Mouse (Mus musculus): ENCODE data around the gene Sirt1. TPM values are rescaled to one million over a fixed set of nuclear protein-coding genes. Genes with fewer than 3 reads are reported as not detected.
"Not testable (repeated sequence)": the region's sequence is repeated elsewhere in the genome, so short reads cannot be mapped to it uniquely, and the experiment has no call there.

The Sirt1 gene
- polyA plus RNA-seq, 2 experiments, result 3.8 to 8.4 TPM

GRCm38 (mm10) chr10:63386991-63387390 lies 5.5 kb upstream of the Sirt1 start:
- ATAC-seq (ENCODE audit: insufficient read depth) (no peak), DNase-seq (ENCODE audit: low read depth in 3 of 3, low spot score in 3 of 3) (no peak)
- TF ChIP-seq CTCF (IDR thresholded peaks at IDR 0.05; ENCODE audit: low read depth), result no peak
- no peak for TF ChIP-seq EP300 (IDR thresholded peaks at IDR 0.05; ENCODE audit: low read depth)
- Histone ChIP-seq H3K4me2 (ENCODE audit: low read depth) (peak overlapping the region; percentile 86), H3K9me3 (ENCODE audit: control insufficient read depth, low read length) (no peaks in the 10 kb centered on the region), H3K9ac (replicated peaks) (peak overlapping the region; percentile 73), H3K4me1 (replicated peaks; ENCODE audit: control insufficient read depth in 2 of 2, insufficient read depth in 2 of 2, low read length in 1 of 2) (peaks cover 0 to 7% of the 10 kb centered on the region in 2 experiments; a peak in 3 of 4 replicates), H3K36me3 (replicated peaks; ENCODE audit: control insufficient read depth, insufficient read depth, low read depth) (no peaks in the 10 kb centered on the region), H3K27me3 (ENCODE audit: control insufficient read depth, insufficient read depth, low read length) (no peaks in the 10 kb centered on the region), H3K4me3 (ENCODE audit: insufficient read depth in 1 of 2, low read depth in 2 of 2, low read length in 2 of 2) (peak overlapping the region; percentile 59 to 76), H3K27ac (no peak overlapping the region; the same call in 1 of the 2 replicates)
- 3% methylated on average over 10 of the region's 10 CpGs for WGBS (ENCODE audit: insufficient replicate concordance)

GRCm38 (mm10) chr10:63386444-63386843 lies 4.9 kb upstream of the Sirt1 start:
- DNase-seq (ENCODE audit: low read depth in 3 of 3, low spot score in 3 of 3), result peak; percentile 72 to 81 (median 74)
- Histone ChIP-seq H3K9ac (replicated peaks) (peak overlapping the region; percentile 73), H3K4me1 (replicated peaks; ENCODE audit: control insufficient read depth in 2 of 2, insufficient read depth in 2 of 2, low read length in 1 of 2) (peaks cover under 1 to 12% of the 10 kb centered on the region in 2 experiments; a peak in 3 of 4 replicates), H3K36me3 (replicated peaks; ENCODE audit: control insufficient read depth, insufficient read depth, low read depth) (no peaks in the 10 kb centered on the region), H3K9me3 (ENCODE audit: control insufficient read depth, low read length) (no peaks in the 10 kb centered on the region), H3K27me3 (ENCODE audit: control insufficient read depth, insufficient read depth, low read length) (no peaks in the 10 kb centered on the region), H3K4me3 (ENCODE audit: insufficient read depth in 1 of 2, low read depth in 2 of 2, low read length in 2 of 2) (peak overlapping the region; percentile 59 to 76), H3K4me2 (ENCODE audit: low read depth) (peak overlapping the region; percentile 86), H3K27ac (peak overlapping the region; percentile 59)
- no peak for TF ChIP-seq CTCF (IDR thresholded peaks at IDR 0.05; ENCODE audit: low read depth)
- TF ChIP-seq EP300 (IDR thresholded peaks at IDR 0.05; ENCODE audit: low read depth), result no peak
- under 1% methylated on average over 19 of the region's 19 CpGs for WGBS (ENCODE audit: insufficient replicate concordance)
- peak; percentile 80 for ATAC-seq (ENCODE audit: insufficient read depth)

- not testable (repeated sequence) for H3K9me3 ChIP-seq (ENCODE audit: control insufficient read depth, low read length); ATAC-seq (ENCODE audit: insufficient read depth); DNase-seq (ENCODE audit: low read depth in 3 of 3, low spot score in 3 of 3); H3K27me3 ChIP-seq (ENCODE audit: control insufficient read depth, insufficient read depth, low read length); H3K36me3 ChIP-seq (replicated peaks; ENCODE audit: control insufficient read depth, insufficient read depth, low read depth)
- Histone ChIP-seq H3K9ac (replicated peaks) (peak overlapping the region; percentile 73), H3K4me2 (ENCODE audit: low read depth) (peak overlapping the region; percentile 86), H3K27ac (peak overlapping the region; percentile 59), H3K4me1 (replicated peaks; ENCODE audit: control insufficient read depth in 2 of 2, insufficient read depth in 2 of 2, low read length in 1 of 2) (peaks cover 2 to 15% of the 10 kb centered on the region in 2 experiments), H3K4me3 (ENCODE audit: insufficient read depth in 1 of 2, low read depth in 2 of 2, low read length in 2 of 2) (peak overlapping the region in 1 of 2 experiments; percentile 59; a peak in 2 of 4 replicates)
- WGBS (ENCODE audit: insufficient replicate concordance), result 21% methylated on average over 5 of the region's 5 CpGs
Measured at GRCm38 (mm10) chr10:63385897-63386296, 4.4 kb upstream of the Sirt1 start.

GRCm38 (mm10) chr10:63382372-63383279 lies 1.1 kb upstream of the Sirt1 start, which contains the start of gene Dnajc12:
TSS of gene Dnajc12 (plus strand) at chr10:63382443.
- H3K4me1 ChIP-seq (replicated peaks; ENCODE audit: control insufficient read depth in 2 of 2, insufficient read depth in 2 of 2, low read length in 1 of 2), result peaks cover 2 to 9% of the 10 kb centered on the region in 2 experiments
- TF ChIP-seq CTCF (IDR thresholded peaks at IDR 0.05; ENCODE audit: low read depth) (peak; percentile 90), EP300 (IDR thresholded peaks at IDR 0.05; ENCODE audit: low read depth) (no peak)

More at GRCm38 (mm10) chr10:63382372-63383279, 1.1 kb upstream of the Sirt1 start, which contains the start of gene Dnajc12:
- no peak within 1 kb of the TSS; the same call in 1 of the 2 replicates for H3K27ac ChIP-seq
- no peaks in the 10 kb centered on the region for H3K9me3 ChIP-seq (ENCODE audit: control insufficient read depth, low read length)
- DNase-seq (ENCODE audit: low read depth in 3 of 3, low spot score in 3 of 3), result peak; percentile 92 to 95 (median 94)
- H3K27me3 ChIP-seq (ENCODE audit: control insufficient read depth, insufficient read depth, low read length), result no peaks in the 10 kb centered on the region
- peak within 1 kb of the TSS; percentile 61 to 81 for H3K4me3 ChIP-seq (ENCODE audit: insufficient read depth in 1 of 2, low read depth in 2 of 2, low read length in 2 of 2)
- peak; percentile 87 for ATAC-seq (ENCODE audit: insufficient read depth)
- H3K36me3 ChIP-seq (replicated peaks; ENCODE audit: control insufficient read depth, insufficient read depth, low read depth), result no peaks in the 10 kb centered on the region
- peak within 1 kb of the TSS; percentile 56 for H3K9ac ChIP-seq (replicated peaks)
- 1% methylated on average over 28 of the region's 28 CpGs for WGBS (ENCODE audit: insufficient replicate concordance)
- peak within 1 kb of the TSS; percentile 89 for H3K4me2 ChIP-seq (ENCODE audit: low read depth)
